Mouse (Mus musculus): ENCODE results near the gene Zranb3.

GRCm38 (mm10) chr1:127985391-127985790 is 117.5 kb downstream of the Zranb3 start:
- TF ChIP-seq POLR2A (IDR thresholded peaks at IDR 0.05; ENCODE audit: insufficient read depth, low read depth, low read length): no peak
- TF ChIP-seq CTCF (IDR thresholded peaks at IDR 0.05; ENCODE audit: insufficient read depth, low read depth, low read length): no peak

All from olfactory bulb, adult 2 months (tissue).